Mouse (Mus musculus) stomach, postnatal 0 days (tissue): Measurements from ENCODE around the gene Mipol1.

ENCODE experiments used
- CTCF ChIP-seq: IDR thresholded peaks from 2 replicates; pipeline ENCODE4 v1.5.1; 2016; ENCODE audit warnings: antibody characterized with exemption, low read depth, mild to moderate bottlenecking, moderate library complexity
- EP300 ChIP-seq: optimal IDR thresholded peaks from 2 replicates; pipeline ENCODE3; 2016; ENCODE audit warnings: antibody characterized with exemption

DNA sequence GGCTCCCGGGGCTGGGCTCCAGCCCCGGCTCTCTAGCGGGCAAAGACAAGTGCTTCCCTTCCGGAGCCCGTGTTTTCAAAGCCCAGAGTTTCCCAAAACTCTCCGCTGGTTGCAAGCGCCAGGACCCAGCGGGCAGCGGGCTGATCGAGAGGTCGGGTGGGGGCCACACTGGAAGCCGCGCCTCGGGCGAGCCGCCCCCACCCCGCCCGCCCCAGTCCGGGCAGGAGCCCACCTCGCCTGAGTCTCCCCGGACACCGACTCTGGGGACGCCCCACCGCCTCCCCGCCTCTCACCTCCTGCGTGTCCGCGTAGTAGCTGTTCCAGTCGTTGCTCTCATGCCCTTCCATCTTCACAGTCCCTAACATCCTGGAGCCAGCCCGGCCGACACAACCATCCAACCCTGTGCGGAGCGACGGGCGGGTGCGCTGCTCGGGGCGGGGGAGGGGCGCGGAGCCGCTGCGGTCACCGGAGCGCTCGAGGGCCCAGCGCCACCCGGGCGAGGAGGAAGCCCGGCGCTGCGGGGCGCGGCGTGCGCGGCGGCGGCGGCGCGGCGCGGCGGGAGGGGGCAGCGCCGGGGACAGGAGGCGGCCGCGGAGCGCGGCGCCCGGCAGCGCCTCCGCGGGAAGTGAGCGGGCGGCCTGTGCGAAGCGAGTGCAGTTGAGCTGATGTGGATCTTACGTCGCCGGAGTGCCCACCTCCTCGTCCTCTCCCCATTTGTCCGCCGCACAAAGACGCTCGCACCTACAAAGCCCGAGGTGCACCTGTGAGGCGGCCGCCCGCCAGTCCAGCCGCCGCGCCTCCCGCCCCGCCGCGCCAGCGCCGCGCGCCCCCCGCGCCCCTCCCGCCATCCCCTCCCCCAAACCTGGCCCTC is 315.4 kb downstream of the Mipol1 start:
- TF ChIP-seq CTCF (no peak), EP300 (no peak)
